Mouse (Mus musculus): ENCODE results near the gene Nagk. TPM values are rescaled to one million over a fixed set of nuclear protein-coding genes. Genes with fewer than 3 reads are reported as not detected.

The Nagk gene
- polyA plus RNA-seq, 1 experiment from 2014 or later, result 113 TPM

Other genes starting within 250 kb of the Nagk start
- gene Stambp, start 222.3 kb upstream of the Nagk start, polyA plus RNA-seq (2015; fragmentation: Nextera tagmentation; extraction: Ambion mirVana), result 49.6 and 52.4 TPM in 2 replicates
- gene Clec4f, start 138.8 kb upstream of the Nagk start, polyA plus RNA-seq (2015; fragmentation: Nextera tagmentation; extraction: Ambion mirVana), result not detected in 2 replicates
- gene Cd207, start 117.1 kb upstream of the Nagk start, polyA plus RNA-seq (2015; fragmentation: Nextera tagmentation; extraction: Ambion mirVana), result not detected in 2 replicates
- gene Vax2, start 83.7 kb upstream of the Nagk start, polyA plus RNA-seq (2015; fragmentation: Nextera tagmentation; extraction: Ambion mirVana), result 0.14 and 0.15 TPM in 2 replicates
- 0.43 and 0.53 TPM in 2 replicates for gene Atp6v1b1, start 52.0 kb upstream of the Nagk start, polyA plus RNA-seq (2015; fragmentation: Nextera tagmentation; extraction: Ambion mirVana)
- gene Ankrd53, start 32.3 kb upstream of the Nagk start, polyA plus RNA-seq (2015; fragmentation: Nextera tagmentation; extraction: Ambion mirVana), result 0.19 and 0.24 TPM in 2 replicates
- 76.7 and 79.8 TPM in 2 replicates for gene Tex261, start 19.2 kb upstream of the Nagk start, polyA plus RNA-seq (2015; fragmentation: Nextera tagmentation; extraction: Ambion mirVana)
- gene Paip2b, start 36.8 kb downstream of the Nagk start, polyA plus RNA-seq (2015; fragmentation: Nextera tagmentation; extraction: Ambion mirVana), result 36.5 and 43.0 TPM in 2 replicates
- 88.5 and 90.8 TPM in 2 replicates for gene Zfp638, start 72.1 kb downstream of the Nagk start, polyA plus RNA-seq (2015; fragmentation: Nextera tagmentation; extraction: Ambion mirVana)
- gene Dysf, start 213.6 kb downstream of the Nagk start, polyA plus RNA-seq (2015; fragmentation: Nextera tagmentation; extraction: Ambion mirVana), result 1.5 and 1.7 TPM in 2 replicates